Mouse (Mus musculus) cerebellum, adult 2 months (tissue): ENCODE results near the gene March11.

Experiments
- CTCF ChIP-seq: fragments of 200-500 bp; IDR thresholded peaks from 2 replicates; pipeline ENCODE4 v1.5.1; 2011; ENCODE audit warnings: low read depth, mild to moderate bottlenecking, control low read depth, low read length, moderate library complexity, borderline replicate concordance; ENCODE audit not compliant: insufficient read depth
- POLR2A ChIP-seq: fragments of 200-500 bp; IDR thresholded peaks from 2 replicates; pipeline ENCODE4 v1.6.1; 2011; ENCODE audit warnings: low read length, control low read depth, borderline replicate concordance; ENCODE audit not compliant: insufficient read depth

GRCm38 (mm10) chr15:26426231-26426630 is 117.4 kb downstream of the March11 start:
- no peak for TF ChIP-seq POLR2A
- no peak for TF ChIP-seq CTCF
